Mouse (Mus musculus): Measurements from ENCODE around the gene Astn2. TPM values are rescaled to one million over a fixed set of nuclear protein-coding genes. Genes with fewer than 3 reads are reported as not detected.

The Astn2 gene
- polyA plus RNA-seq, 1 experiment from 2014 or later, result 0.15 TPM

DNA sequence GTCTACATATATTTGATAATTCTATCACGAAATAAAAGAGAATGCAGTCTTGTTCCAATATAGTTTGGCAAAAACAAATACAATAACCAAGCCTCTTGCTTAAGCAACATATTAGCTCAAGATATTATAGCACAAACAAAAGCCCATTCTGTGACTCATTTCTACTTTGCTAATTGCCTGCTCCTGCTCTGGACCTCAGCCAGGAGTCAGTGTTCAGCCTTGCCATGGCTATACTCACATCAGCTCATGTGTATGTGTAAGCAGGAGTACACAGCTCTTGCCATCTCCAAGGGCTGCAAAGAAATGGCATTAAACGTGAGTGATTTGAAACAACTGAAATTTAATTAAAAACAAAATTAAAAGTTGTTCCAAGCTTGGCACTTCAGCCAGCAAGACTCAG lies 435.1 kb downstream of the Astn2 start:
- H3K9ac ChIP-seq, result no peak overlapping the region
- no peak for ATAC-seq (ENCODE audit: insufficient number of reproducible peaks, low FRiP score)
- no peaks in the 10 kb centered on the region for H3K36me3 ChIP-seq
- no peaks in the 10 kb centered on the region for H3K27me3 ChIP-seq (replicated peaks)
- no peak overlapping the region for H3K4me3 ChIP-seq
- no peaks in the 10 kb centered on the region for H3K4me1 ChIP-seq (replicated peaks)
- no peak overlapping the region for H3K27ac ChIP-seq (ENCODE audit: poor library complexity, severe bottlenecking)
- WGBS, result 61% methylated on average over 2 of the region's 2 CpGs
- H3K9me3 ChIP-seq (replicated peaks), result no peaks in the 10 kb centered on the region
- H3K4me2 ChIP-seq, result no peak overlapping the region

DNA sequence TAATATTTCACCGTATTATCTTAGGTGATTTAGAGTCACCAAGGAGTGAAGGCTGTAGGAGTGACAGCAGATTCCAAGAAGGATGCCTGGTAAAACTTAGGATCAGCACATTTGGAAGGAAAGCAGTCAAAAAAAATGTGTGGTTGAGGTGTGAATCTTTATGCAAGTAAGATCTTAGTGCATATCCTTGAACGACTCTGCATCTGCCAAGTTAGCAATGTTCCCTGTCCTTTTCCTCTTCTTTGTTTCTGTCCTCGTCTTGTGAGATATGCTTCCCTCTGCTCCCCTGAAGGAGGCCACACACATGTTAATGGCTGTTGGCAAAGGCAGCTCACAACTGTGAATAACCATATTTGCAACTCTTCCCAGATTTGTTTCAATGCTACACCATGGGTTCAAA lies 439.8 kb downstream of the Astn2 start:
- H3K27ac ChIP-seq (ENCODE audit: poor library complexity, severe bottlenecking), result no peak overlapping the region
- 63% methylated on average over 3 of the region's 3 CpGs for WGBS

DNA sequence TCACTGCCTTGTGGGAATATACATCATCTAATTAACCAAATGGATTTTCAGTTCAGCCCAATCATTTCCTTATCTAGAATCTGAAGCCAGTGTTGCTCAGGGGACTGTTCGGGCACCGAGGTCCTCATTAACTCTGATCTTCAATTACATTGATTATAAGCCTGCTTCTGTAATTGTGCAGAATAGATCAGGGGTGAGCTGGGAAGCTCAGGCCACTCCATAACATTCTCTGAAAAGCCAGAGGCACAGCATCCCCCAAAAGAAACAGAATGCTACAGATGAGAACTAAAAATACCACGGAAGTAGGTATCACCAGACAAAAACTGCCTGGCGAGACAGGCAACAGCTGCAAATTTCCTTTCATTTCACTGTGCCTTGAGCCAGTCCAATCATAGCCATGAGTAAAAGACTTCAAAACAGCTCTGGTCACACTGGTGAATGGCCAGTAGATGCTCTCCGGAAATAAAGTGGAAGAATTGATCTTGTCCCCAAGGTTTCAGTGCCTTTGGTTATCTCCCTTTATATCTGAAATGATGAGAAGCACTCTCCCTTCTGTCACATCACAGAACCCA lies 445.1 kb downstream of the Astn2 start:
- H3K4me3 ChIP-seq, result no peak overlapping the region
- H3K27ac ChIP-seq (ENCODE audit: poor library complexity, severe bottlenecking), result no peak overlapping the region
- no peak overlapping the region for H3K9ac ChIP-seq
- no peaks in the 10 kb centered on the region for H3K27me3 ChIP-seq (replicated peaks)
- WGBS, result 76% methylated on average over 5 of the region's 5 CpGs
- no peak overlapping the region for H3K4me2 ChIP-seq
- ATAC-seq (ENCODE audit: insufficient number of reproducible peaks, low FRiP score), result no peak
- no peaks in the 10 kb centered on the region for H3K4me1 ChIP-seq (replicated peaks)
- no peaks in the 10 kb centered on the region for H3K36me3 ChIP-seq
- H3K9me3 ChIP-seq (replicated peaks), result no peaks in the 10 kb centered on the region

More for the DNA sequence above, 439.8 kb downstream of the Astn2 start:
- Histone ChIP-seq H3K9me3 (replicated peaks) (no peaks in the 10 kb centered on the region), H3K4me1 (replicated peaks) (no peaks in the 10 kb centered on the region), H3K4me3 (no peak overlapping the region), H3K36me3 (no peaks in the 10 kb centered on the region), H3K9ac (no peak overlapping the region), H3K27me3 (replicated peaks) (no peaks in the 10 kb centered on the region), H3K4me2 (no peak overlapping the region)
- no peak for ATAC-seq (ENCODE audit: insufficient number of reproducible peaks, low FRiP score)

DNA sequence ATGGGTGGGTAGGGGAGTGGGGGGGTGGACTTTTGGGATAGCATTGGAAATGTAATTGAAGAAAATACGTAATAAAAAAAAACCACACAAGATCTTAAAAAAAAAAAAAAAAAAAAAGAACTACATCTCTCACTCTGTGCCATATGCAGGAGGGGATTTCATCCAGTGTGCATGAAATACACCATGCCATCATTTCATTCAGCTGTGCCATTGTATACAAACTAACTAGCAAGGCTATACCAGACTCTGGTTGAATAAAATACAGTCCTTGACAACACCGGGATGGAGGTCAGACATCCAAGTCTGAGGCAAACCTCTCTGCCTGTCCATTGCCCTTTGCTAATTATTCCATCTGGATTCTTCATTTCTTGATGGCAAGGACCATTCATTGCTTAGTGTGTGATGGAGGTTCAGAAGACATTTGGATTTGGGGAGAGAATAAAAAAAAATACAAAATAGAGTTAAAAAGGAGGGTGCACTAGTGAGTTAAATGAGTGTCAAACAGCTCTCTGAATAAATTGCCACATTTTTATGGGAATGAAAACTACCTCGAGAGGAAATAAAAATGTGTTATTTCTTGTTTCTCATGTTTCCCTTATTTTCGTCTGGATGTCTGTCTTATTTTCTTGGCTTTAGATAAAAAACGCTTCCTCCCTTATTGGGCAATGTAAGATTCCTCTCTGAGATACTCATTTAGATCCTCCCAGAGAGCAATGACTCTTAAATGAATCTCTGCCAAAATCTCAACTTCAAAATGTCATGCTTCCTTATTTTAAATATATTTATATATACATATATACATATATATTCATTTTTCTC lies 445.8 kb downstream of the Astn2 start:
- Histone ChIP-seq H3K27ac (ENCODE audit: poor library complexity, severe bottlenecking) (no peak overlapping the region), H3K27me3 (replicated peaks) (no peaks in the 10 kb centered on the region), H3K4me2 (no peak overlapping the region), H3K9me3 (replicated peaks) (no peaks in the 10 kb centered on the region), H3K4me3 (no peak overlapping the region), H3K9ac (no peak overlapping the region), H3K36me3 (no peaks in the 10 kb centered on the region), H3K4me1 (replicated peaks) (no peaks in the 10 kb centered on the region)
- WGBS, result 73% methylated on average over 5 of the region's 5 CpGs
- ATAC-seq (ENCODE audit: insufficient number of reproducible peaks, low FRiP score), result no peak

DNA sequence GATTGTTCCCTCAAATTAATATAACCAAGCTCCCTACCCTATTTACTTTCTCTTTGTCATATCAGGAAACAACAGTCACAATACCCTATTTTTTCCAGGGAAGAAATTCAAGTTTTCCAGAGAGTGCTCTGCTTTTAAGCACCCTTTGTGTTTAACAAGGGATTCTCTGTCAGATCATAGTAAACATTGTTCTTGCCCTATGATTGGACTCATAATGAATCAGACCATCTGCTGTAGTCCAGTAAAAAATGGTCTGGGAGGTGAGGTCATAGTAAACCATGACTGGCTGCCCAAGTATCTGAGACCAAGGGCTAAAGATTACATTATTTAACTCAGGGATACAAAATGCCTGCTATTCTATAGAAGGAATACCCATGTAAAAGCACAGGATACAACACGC lies 452.5 kb downstream of the Astn2 start:
- no peaks in the 10 kb centered on the region for H3K9me3 ChIP-seq (replicated peaks)
- no peaks in the 10 kb centered on the region for H3K36me3 ChIP-seq
- no peak overlapping the region for H3K4me3 ChIP-seq
- H3K9ac ChIP-seq, result no peak overlapping the region
- H3K4me2 ChIP-seq, result no peak overlapping the region
- WGBS, result 76% methylated on average over 1 of the region's 1 CpGs
- no peak overlapping the region for H3K27ac ChIP-seq (ENCODE audit: poor library complexity, severe bottlenecking)
- no peaks in the 10 kb centered on the region for H3K4me1 ChIP-seq (replicated peaks)
- H3K27me3 ChIP-seq (replicated peaks), result no peaks in the 10 kb centered on the region
- ATAC-seq (ENCODE audit: insufficient number of reproducible peaks, low FRiP score), result no peak

DNA sequence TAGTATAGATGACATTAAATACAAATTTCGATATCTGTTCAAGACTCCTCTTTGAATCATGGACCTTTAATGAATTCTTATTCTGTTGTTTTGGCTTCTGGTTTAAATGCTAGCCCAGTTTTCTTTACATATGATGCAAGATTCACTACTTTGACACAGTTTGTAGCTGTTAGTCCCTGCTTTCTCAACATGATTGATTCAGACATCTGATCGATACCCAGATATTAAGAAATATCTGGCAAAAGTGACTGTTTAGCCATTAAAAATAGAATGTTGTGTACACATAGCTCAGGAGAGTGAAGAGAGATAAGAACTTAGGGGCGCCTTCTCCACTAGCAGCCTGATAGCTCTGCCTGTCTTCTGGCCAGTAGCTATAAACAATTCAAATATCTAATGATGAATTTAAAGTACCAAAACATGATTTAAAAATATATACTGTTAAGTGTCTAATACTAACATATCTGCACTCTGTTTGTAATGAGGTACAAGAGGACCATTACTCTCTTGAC lies 457.2 kb downstream of the Astn2 start:
- H3K9me3 ChIP-seq (replicated peaks), result no peaks in the 10 kb centered on the region
- H3K27ac ChIP-seq (ENCODE audit: poor library complexity, severe bottlenecking), result no peak overlapping the region
- WGBS, result 67% methylated on average over 3 of the region's 3 CpGs
- H3K36me3 ChIP-seq, result no peaks in the 10 kb centered on the region
- H3K27me3 ChIP-seq (replicated peaks), result no peaks in the 10 kb centered on the region
- no peak overlapping the region for H3K4me2 ChIP-seq
- no peak for ATAC-seq (ENCODE audit: insufficient number of reproducible peaks, low FRiP score)
- H3K4me3 ChIP-seq, result no peak overlapping the region
- H3K9ac ChIP-seq, result no peak overlapping the region
- H3K4me1 ChIP-seq (replicated peaks), result no peaks in the 10 kb centered on the region

DNA sequence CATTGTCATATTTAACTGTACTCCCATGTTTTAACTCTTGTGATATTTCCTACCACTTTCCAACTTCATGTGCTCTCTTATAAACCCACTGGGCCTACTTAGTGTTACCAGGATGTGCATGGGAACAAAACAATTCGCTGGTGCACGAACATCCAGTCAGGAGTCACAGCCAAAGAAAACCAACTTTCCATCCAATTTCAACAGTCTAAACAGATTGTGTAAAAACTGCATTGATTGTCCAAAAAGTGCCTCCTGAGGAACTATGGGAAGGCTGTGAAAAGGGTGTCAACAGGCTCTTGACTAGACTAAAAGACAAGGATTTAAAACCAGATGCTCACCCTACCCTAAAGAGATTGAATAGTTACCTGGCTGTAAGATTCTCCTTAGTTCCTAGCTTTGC lies 458.4 kb downstream of the Astn2 start:
- Histone ChIP-seq H3K4me1 (replicated peaks) (no peaks in the 10 kb centered on the region), H3K4me3 (no peak overlapping the region), H3K27ac (ENCODE audit: poor library complexity, severe bottlenecking) (no peak overlapping the region), H3K27me3 (replicated peaks) (no peaks in the 10 kb centered on the region), H3K9ac (no peak overlapping the region), H3K9me3 (replicated peaks) (no peaks in the 10 kb centered on the region), H3K4me2 (no peak overlapping the region), H3K36me3 (no peaks in the 10 kb centered on the region)
- ATAC-seq (ENCODE audit: insufficient number of reproducible peaks, low FRiP score), result no peak
- 68% methylated on average over 2 of the region's 2 CpGs for WGBS

DNA sequence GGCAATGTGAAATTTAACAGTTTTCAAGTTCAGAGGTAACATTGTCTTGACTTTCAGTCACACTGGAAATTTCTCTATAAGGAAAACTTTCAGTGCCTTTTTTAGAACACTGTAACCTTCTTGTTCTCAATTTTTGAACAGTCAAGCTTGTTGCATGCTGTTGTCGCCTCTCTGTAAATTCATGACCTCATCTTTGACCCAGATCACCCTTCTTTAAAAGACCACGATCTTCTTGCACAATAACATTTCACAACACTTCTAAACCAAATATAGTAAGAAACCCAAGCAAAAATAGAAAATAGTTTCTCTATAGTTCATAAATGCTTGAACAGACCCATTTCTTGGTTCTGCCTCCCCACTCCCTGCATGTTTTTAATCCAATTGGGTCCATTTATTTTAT lies 473.5 kb downstream of the Astn2 start:
- Histone ChIP-seq H3K9ac (no peak overlapping the region), H3K4me1 (replicated peaks) (no peaks in the 10 kb centered on the region), H3K27ac (ENCODE audit: poor library complexity, severe bottlenecking) (no peak overlapping the region), H3K4me3 (no peak overlapping the region), H3K9me3 (replicated peaks) (no peaks in the 10 kb centered on the region), H3K36me3 (no peaks in the 10 kb centered on the region), H3K4me2 (no peak overlapping the region), H3K27me3 (replicated peaks) (no peaks in the 10 kb centered on the region)
- ATAC-seq (ENCODE audit: insufficient number of reproducible peaks, low FRiP score), result no peak
- 76% methylated on average over 2 of the region's 2 CpGs for WGBS

DNA sequence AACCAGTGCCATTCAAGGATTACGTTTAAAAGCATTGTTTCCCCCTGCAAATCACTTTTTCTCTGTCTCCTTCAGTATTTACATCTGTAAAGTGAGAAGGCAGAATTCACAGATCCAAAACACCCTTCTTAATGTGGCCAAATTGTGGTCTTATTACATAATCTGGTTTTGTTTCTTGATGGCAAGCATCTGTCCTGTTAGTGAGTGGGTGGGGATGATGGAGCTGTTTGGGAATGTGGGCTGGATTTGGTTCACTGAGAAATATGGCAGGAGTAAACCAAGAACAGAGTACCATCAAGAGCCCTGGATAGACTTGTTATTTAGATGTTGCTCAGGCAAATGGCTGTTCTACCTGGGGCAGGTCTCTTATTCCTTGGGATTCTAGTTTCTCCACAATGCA lies 484.1 kb downstream of the Astn2 start:
- WGBS, result 72% methylated on average over 1 of the region's 1 CpGs
- Histone ChIP-seq H3K4me1 (replicated peaks) (no peaks in the 10 kb centered on the region), H3K27me3 (replicated peaks) (no peaks in the 10 kb centered on the region), H3K4me2 (no peak overlapping the region), H3K9ac (no peak overlapping the region), H3K9me3 (replicated peaks) (no peaks in the 10 kb centered on the region), H3K4me3 (no peak overlapping the region), H3K36me3 (no peaks in the 10 kb centered on the region), H3K27ac (ENCODE audit: poor library complexity, severe bottlenecking) (no peak overlapping the region)
- ATAC-seq (ENCODE audit: insufficient number of reproducible peaks, low FRiP score), result no peak

DNA sequence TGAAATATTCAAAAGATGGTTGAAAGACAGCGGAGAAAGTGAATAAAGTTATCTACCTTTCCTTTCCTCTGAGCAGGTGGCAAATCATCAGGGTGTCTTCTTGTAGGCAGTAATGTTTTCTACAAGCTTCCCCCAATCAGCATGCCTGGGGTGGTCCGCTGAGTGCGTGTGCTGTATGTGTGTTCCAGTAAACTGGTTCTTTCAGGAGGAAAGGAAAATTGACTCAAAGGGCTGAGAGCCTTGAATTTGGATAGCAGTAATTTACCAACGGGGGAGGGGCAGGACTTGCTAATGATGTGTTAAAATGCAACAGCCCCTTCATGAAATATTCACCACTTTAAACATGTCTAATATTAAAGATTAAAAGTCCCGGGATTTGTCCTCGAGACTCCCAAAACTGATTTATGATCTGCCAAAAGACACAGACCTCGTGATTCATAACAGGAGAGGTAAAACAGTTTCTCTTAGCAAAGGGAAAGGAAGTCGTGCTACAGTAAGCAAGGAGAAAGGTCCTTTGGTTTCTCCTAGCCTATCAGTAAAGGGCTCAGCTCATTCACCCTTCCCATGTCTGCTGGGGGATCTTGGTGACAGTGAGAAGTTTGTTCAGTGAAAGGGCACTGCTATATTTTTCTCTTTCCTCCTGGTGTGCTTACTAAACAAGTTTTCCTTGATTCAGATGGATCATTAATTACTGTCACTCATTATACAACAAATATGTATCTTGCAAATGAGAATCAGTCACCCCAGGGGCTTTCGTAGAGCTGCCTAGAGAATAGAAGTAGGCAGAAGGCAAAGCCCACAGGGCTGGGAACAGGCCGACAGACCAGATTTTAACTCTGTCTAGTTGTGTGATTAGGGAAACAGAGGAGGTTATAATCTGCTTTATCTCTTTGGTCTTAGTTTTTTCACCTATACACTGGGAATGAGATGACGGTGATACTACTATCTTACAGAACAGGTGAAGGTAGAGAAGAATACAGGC lies 488.1 kb downstream of the Astn2 start:
- H3K4me3 ChIP-seq, result no peak overlapping the region
- no peak for ATAC-seq (ENCODE audit: insufficient number of reproducible peaks, low FRiP score)
- no peaks in the 10 kb centered on the region for H3K4me1 ChIP-seq (replicated peaks)
- WGBS, result 70% methylated on average over 11 of the region's 11 CpGs
- H3K27me3 ChIP-seq (replicated peaks), result no peaks in the 10 kb centered on the region
- H3K4me2 ChIP-seq, result no peak overlapping the region
- H3K36me3 ChIP-seq, result no peaks in the 10 kb centered on the region
- H3K9me3 ChIP-seq (replicated peaks), result no peaks in the 10 kb centered on the region
- H3K27ac ChIP-seq (ENCODE audit: poor library complexity, severe bottlenecking), result no peak overlapping the region
- H3K9ac ChIP-seq, result no peak overlapping the region

All from heart, embryonic 12.5 days (tissue).